Mouse (Mus musculus) lung, embryonic 15.5 days (tissue): ENCODE measurements around the gene Olfr263. TPM values are rescaled to one million over a fixed set of nuclear protein-coding genes. Genes with fewer than 3 reads are reported as not detected.
"Not testable (repeated sequence)": the region's sequence is repeated elsewhere in the genome, so short reads cannot be mapped to it uniquely, and the experiment has no call there.

Experiments used
- ATAC-seq: fragments of 200-750 bp; cut with Nextera tagmentation; 2 replicates; pipeline ENCODE4 v1.8.0; 2017; ENCODE audit warnings: moderate number of reproducible peaks, borderline replicate concordance; ENCODE audit not compliant: low FRiP score, low TSS enrichment; ENCODE audit errors: extremely low read depth
- H3K27ac ChIP-seq: fragments of 300-500 bp; sonication (generic); 2 replicates; pipeline ENCODE4 v1.5.1; 2015; ENCODE audit warnings: moderate library complexity, mild to moderate bottlenecking, inconsistent platforms
- H3K27me3 ChIP-seq: fragments of 300-500 bp; sonication (generic); 2 replicates; pipeline ENCODE4 v1.6.1; 2015; ENCODE audit warnings: inconsistent platforms
- H3K36me3 ChIP-seq: fragments of 300-500 bp; sonication (generic); 2 replicates; pipeline ENCODE4 v1.6.1; 2015; ENCODE audit warnings: inconsistent platforms
- H3K4me1 ChIP-seq: fragments of 300-500 bp; sonication (generic); 2 replicates; pipeline ENCODE4 v1.6.1; 2015; ENCODE audit warnings: inconsistent platforms
- H3K4me2 ChIP-seq: fragments of 300-500 bp; sonication (generic); 2 replicates; pipeline ENCODE4 v1.6.1; 2015; ENCODE audit warnings: inconsistent platforms, mild to moderate bottlenecking, moderate library complexity
- H3K4me3 ChIP-seq: fragments of 300-500 bp; sonication (generic); 2 replicates; pipeline ENCODE4 v1.5.1; 2015; ENCODE audit warnings: mild to moderate bottlenecking, inconsistent platforms
- H3K9ac ChIP-seq: fragments of 300-500 bp; sonication (generic); 2 replicates; pipeline ENCODE4 v1.6.1; 2015; ENCODE audit warnings: inconsistent platforms
- H3K9me3 ChIP-seq: fragments of 300-500 bp; sonication (generic); 2 replicates; pipeline ENCODE4 v1.6.1; 2016; ENCODE audit warnings: inconsistent platforms
- WGBS: fragments of 180-500 bp; shearing (Covaris S2); methylation state at CpG from one replicate; pipeline ENCODE4 v1.1.7; 2015; 5-methylcytosine and 5-hydroxymethylcytosine counted together
- polyA plus RNA-seq: library from polyadenylated mRNA; unstranded; fragments of >200 nt; fragmentation: Nextera tagmentation; extraction: Ambion mirVana; gene quantifications from 2 replicates; pipeline ENCODE4 v1.2.1, GENCODE M21; 2015

The Olfr263 gene
- not detected in 2 replicates for polyA plus RNA-seq

- H3K27ac ChIP-seq, H3K4me3 ChIP-seq, H3K9me3 ChIP-seq, H3K4me2 ChIP-seq, ATAC-seq, H3K36me3 ChIP-seq, H3K9ac ChIP-seq, H3K27me3 ChIP-seq, H3K4me1 ChIP-seq: not testable (repeated sequence)
- 72% methylated on average over 3 of the region's 3 CpGs for WGBS
Observed at GRCm38 (mm10) chr13:21129339-21129738, at the start of gene Olfr263. TSS of gene Olfr263 (plus strand) at chr13:21129639.

GRCm38 (mm10) chr13:21082686-21083085 lies 46.8 kb upstream of the Olfr263 start:
- Histone ChIP-seq H3K4me2 (no peak overlapping the region), H3K4me3 (no peak overlapping the region), H3K9me3 (no peaks in the 10 kb centered on the region), H3K27ac (no peak overlapping the region), H3K9ac (no peak overlapping the region), H3K36me3 (no peaks in the 10 kb centered on the region), H3K27me3 (no peaks in the 10 kb centered on the region), H3K4me1 (no peaks in the 10 kb centered on the region)
- no peak for ATAC-seq
- WGBS, result 71% methylated on average over 2 of the region's 2 CpGs

GRCm38 (mm10) chr13:21109759-21110158 lies 19.7 kb upstream of the Olfr263 start:
- Histone ChIP-seq H3K27ac (no peak overlapping the region), H3K4me1 (no peaks in the 10 kb centered on the region), H3K36me3 (no peaks in the 10 kb centered on the region), H3K27me3 (no peaks in the 10 kb centered on the region), H3K9ac (no peak overlapping the region), H3K9me3 (no peaks in the 10 kb centered on the region), H3K4me3 (no peak overlapping the region), H3K4me2 (no peak overlapping the region)
- WGBS, result 92% methylated on average over 3 of the region's 3 CpGs
- no peak for ATAC-seq

DNA sequence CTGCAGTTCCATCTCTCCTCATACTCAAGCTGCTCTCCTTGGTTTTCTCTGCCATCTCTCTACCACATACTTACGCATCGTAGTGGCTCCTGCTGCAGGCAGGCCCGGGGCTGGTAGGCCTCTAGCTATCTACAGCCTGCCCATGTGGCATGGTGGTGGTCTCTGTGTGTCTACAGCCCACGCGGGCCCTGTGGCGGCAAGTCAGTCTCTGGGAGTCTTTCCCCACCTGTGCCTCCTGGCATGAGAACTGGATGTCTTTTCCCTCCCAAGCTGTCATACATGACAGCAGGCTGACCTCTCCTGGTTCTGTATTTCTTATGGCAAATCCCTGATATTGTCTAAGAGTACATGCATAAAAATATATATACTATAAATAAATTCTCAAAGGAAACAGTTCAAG lies 19.0 kb upstream of the Olfr263 start:
- 86% methylated on average over 6 of the region's 6 CpGs for WGBS
- Histone ChIP-seq H3K9ac (no peak overlapping the region), H3K4me2 (no peak overlapping the region), H3K4me1 (no peaks in the 10 kb centered on the region), H3K4me3 (no peak overlapping the region), H3K27ac (no peak overlapping the region), H3K27me3 (no peaks in the 10 kb centered on the region), H3K36me3 (no peaks in the 10 kb centered on the region), H3K9me3 (no peaks in the 10 kb centered on the region)
- ATAC-seq, result no peak

GRCm38 (mm10) chr13:21111183-21111582 lies 18.3 kb upstream of the Olfr263 start, which contains the start of gene Olfr1369-ps1:
TSS of gene Olfr1369-ps1 (plus strand) at chr13:21111483.
- ATAC-seq, result not testable (repeated sequence)
- 69% methylated on average over 3 of the region's 3 CpGs for WGBS

GRCm38 (mm10) chr13:21114121-21114520 lies 15.3 kb upstream of the Olfr263 start:
- H3K4me3 ChIP-seq, result no peak overlapping the region
- no peaks in the 10 kb centered on the region for H3K36me3 ChIP-seq
- H3K4me1 ChIP-seq, result no peaks in the 10 kb centered on the region
- no peak overlapping the region for H3K9ac ChIP-seq
- no peaks in the 10 kb centered on the region for H3K27me3 ChIP-seq
- H3K4me2 ChIP-seq, result no peak overlapping the region
- H3K9me3 ChIP-seq, result no peaks in the 10 kb centered on the region
- ATAC-seq, result no peak
- WGBS, result 67% methylated on average over 4 of the region's 4 CpGs
- H3K27ac ChIP-seq, result no peak overlapping the region

More at GRCm38 (mm10) chr13:21111183-21111582, 18.3 kb upstream of the Olfr263 start, which contains the start of gene Olfr1369-ps1:
- not testable (repeated sequence) for H3K9ac ChIP-seq, H3K36me3 ChIP-seq, H3K4me2 ChIP-seq, H3K4me1 ChIP-seq, H3K27ac ChIP-seq, H3K27me3 ChIP-seq, H3K9me3 ChIP-seq, H3K4me3 ChIP-seq

DNA sequence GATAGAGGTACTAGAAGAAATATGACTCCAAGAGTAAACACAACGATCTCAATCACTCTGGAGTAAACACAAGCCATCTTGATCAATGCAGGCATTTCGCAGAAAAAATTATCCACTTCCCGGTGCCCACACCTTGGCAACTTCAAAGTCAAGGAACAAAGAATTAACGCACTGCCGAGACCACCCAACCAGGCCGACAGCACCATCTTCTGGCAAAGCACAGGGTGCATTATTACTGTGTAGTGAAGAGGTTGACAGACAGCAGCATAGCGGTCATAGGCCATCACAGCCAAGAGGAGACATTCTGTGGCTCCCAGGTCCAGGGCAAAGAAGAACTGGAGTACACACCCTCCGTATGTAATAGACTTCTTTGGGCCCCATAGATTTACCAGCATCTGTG lies 13.0 kb downstream of the Olfr263 start:
- no peak overlapping the region for H3K4me3 ChIP-seq
- H3K27ac ChIP-seq, result no peak overlapping the region
- no peak overlapping the region for H3K4me2 ChIP-seq
- no peak for ATAC-seq
- no peaks in the 10 kb centered on the region for H3K4me1 ChIP-seq
- no peaks in the 10 kb centered on the region for H3K9me3 ChIP-seq
- 30% methylated on average over 8 of the region's 8 CpGs for WGBS
- H3K36me3 ChIP-seq, result no peaks in the 10 kb centered on the region
- H3K9ac ChIP-seq, result no peak overlapping the region
- no peaks in the 10 kb centered on the region for H3K27me3 ChIP-seq

GRCm38 (mm10) chr13:21145767-21146166 lies 16.3 kb downstream of the Olfr263 start, which contains the start of gene Olfr1368:
TSS of gene Olfr1368 (minus strand) at chr13:21145867.
- Histone ChIP-seq H3K27ac (no peak within 1 kb of the TSS), H3K4me2 (no peak within 1 kb of the TSS), H3K9ac (no peak within 1 kb of the TSS), H3K4me3 (no peak within 1 kb of the TSS), H3K4me1 (no peaks in the 10 kb centered on the region), H3K36me3 (no peaks in the 10 kb centered on the region), H3K27me3 (no peaks in the 10 kb centered on the region), H3K9me3 (no peaks in the 10 kb centered on the region)
- whole genome bisulfite sequencing, result 68% methylated on average over 4 of the region's 4 CpGs
- ATAC-seq, result no peak

DNA sequence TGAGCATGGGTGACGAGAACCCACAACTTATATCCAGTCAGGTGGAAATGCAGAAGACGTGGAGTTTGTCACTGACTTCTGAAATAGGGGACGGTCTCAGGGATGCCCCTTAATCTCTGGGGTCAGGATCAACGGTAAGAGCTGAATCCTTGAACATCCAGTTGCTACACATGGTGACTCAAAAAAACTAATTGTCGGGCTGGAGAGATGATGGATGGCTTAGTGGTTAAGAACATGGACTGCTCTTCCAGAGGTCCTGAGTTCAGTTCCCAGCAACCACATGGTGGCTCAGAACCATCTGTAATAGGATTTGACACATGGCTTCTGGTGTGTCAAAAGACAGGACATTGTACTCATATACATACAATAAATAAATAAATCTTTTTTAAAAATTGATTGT lies 26.4 kb downstream of the Olfr263 start:
- no peaks in the 10 kb centered on the region for H3K9me3 ChIP-seq
- H3K4me2 ChIP-seq, result no peak overlapping the region
- H3K4me3 ChIP-seq, result no peak overlapping the region
- H3K36me3 ChIP-seq, result no peaks in the 10 kb centered on the region
- H3K27ac ChIP-seq, result no peak overlapping the region
- H3K9ac ChIP-seq, result no peak overlapping the region
- no peak for ATAC-seq
- H3K4me1 ChIP-seq, result no peaks in the 10 kb centered on the region
- WGBS, result 75% methylated on average over 5 of the region's 5 CpGs
- H3K27me3 ChIP-seq, result no peaks in the 10 kb centered on the region

GRCm38 (mm10) chr13:21158071-21158470 lies 28.6 kb downstream of the Olfr263 start:
- H3K4me2 ChIP-seq, result peak overlapping the region; percentile 97
- H3K27ac ChIP-seq, result no peak overlapping the region
- H3K9ac ChIP-seq, result no peak overlapping the region
- H3K4me1 ChIP-seq, result 0 out of 2 replicates have a peak, but pooled peaks cover 4% of the 10 kb centered on the region
- no peaks in the 10 kb centered on the region for H3K9me3 ChIP-seq
- H3K4me3 ChIP-seq, result peak overlapping the region; percentile 59
- H3K36me3 ChIP-seq, result no peaks in the 10 kb centered on the region
- H3K27me3 ChIP-seq, result no peaks in the 10 kb centered on the region
- no peak for ATAC-seq
- WGBS, result 8% methylated on average over 9 of the region's 9 CpGs

- Histone ChIP-seq H3K4me2 (peak overlapping the region; percentile 97), H3K4me1 (0 out of 2 replicates have a peak, but pooled peaks cover 4% of the 10 kb centered on the region), H3K9me3 (no peaks in the 10 kb centered on the region), H3K36me3 (no peaks in the 10 kb centered on the region), H3K27me3 (no peaks in the 10 kb centered on the region), H3K4me3 (peak overlapping the region; percentile 59), H3K27ac (no peak overlapping the region), H3K9ac (peak overlapping the region; percentile 42; the same call in 1 of the 2 replicates)
- under 1% methylated on average over 19 of the region's 19 CpGs for WGBS
- ATAC-seq, result peak; percentile 67; the same call in 1 of the 2 replicates
Observed at GRCm38 (mm10) chr13:21158785-21159474, 29.5 kb downstream of the Olfr263 start.

DNA sequence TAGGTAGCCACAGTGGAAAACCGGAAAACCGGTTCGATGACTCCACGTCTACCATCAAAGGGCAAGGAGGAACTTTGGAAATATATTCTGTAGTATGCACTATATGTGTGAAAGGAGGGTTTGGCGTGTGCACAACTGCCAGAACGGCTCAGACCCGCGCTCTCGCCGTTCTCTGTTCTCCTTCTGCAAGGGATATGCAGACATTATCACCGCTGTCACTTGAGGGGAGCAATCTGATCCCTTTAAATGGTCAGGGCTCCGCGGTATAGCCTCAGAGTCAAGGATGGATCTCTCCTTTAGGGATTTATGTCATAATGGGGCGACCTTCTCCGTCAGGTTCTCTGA lies 30.0 kb downstream of the Olfr263 start:
- Histone ChIP-seq H3K27ac (no peak overlapping the region), H3K4me2 (peak overlapping the region; percentile 97)
- under 1% methylated on average over 15 of the region's 15 CpGs for WGBS

More for the DNA sequence above, 30.0 kb downstream of the Olfr263 start:
- Histone ChIP-seq H3K9ac (peak overlapping the region; percentile 42), H3K27me3 (no peaks in the 10 kb centered on the region), H3K4me3 (peak overlapping the region; percentile 59), H3K9me3 (no peaks in the 10 kb centered on the region), H3K4me1 (0 out of 2 replicates have a peak, but pooled peaks cover 4% of the 10 kb centered on the region), H3K36me3 (no peaks in the 10 kb centered on the region)
- no peak for ATAC-seq
